Mouse (Mus musculus) heart, adult 2 months (tissue): ENCODE measurements at regions not wholly inside any gene's neighbourhood (a gene's known extent, or its start where the extent isn't known, plus 50 kb on each side); places are given as distances from the start of the nearest gene placed in this dataset.

ENCODE experiments used
- DNase-seq, 2 experiments: peaks; one replicate each; pipeline ENCODE4 v3.0.0; 2021
- H3K27ac ChIP-seq: fragments of 200-600 bp; 2 replicates; pipeline ENCODE4 v1.8.1; 2022
- H3K27me3 ChIP-seq: fragments of 200-500 bp; 2 replicates; pipeline ENCODE4 v1.6.1; 2012; ENCODE audit warnings: mild to moderate bottlenecking, low read length, inconsistent platforms, mixed read lengths; ENCODE audit not compliant: control insufficient read depth, insufficient read depth
- H3K36me3 ChIP-seq: fragments of 200-500 bp; 2 replicates; pipeline ENCODE4 v1.6.1; 2012; ENCODE audit warnings: low read length, inconsistent platforms; ENCODE audit not compliant: control insufficient read depth, insufficient read depth
- H3K4me1 ChIP-seq: fragments of 200-500 bp; 2 replicates; pipeline ENCODE4 v1.6.1; 2011; ENCODE audit warnings: low read length; ENCODE audit not compliant: control insufficient read depth, insufficient read depth
- H3K4me3 ChIP-seq: fragments of 200-600 bp; 2 replicates; pipeline ENCODE4 v1.8.1; 2022
- H3K79me2 ChIP-seq: fragments of 200-500 bp; replicated peaks from 2 replicates; pipeline ENCODE4 v1.6.1; 2012; ENCODE audit warnings: mild to moderate bottlenecking, inconsistent platforms, low read length, moderate library complexity, mixed read lengths; ENCODE audit not compliant: control insufficient read depth, insufficient read depth
- H3K9ac ChIP-seq: fragments of 200-500 bp; 2 replicates; pipeline ENCODE4 v1.6.1; 2012; ENCODE audit warnings: low read depth, mild to moderate bottlenecking, control low read depth, inconsistent platforms, low read length, mixed read lengths
- CTCF ChIP-seq: fragments of 200-600 bp; IDR thresholded peaks from 2 replicates; pipeline ENCODE4 v1.8.1; 2022; ENCODE audit warnings: antibody characterized with exemption, mild to moderate bottlenecking, moderate library complexity
- EP300 ChIP-seq: fragments of 200-500 bp; IDR thresholded peaks from 2 replicates; pipeline ENCODE4 v1.6.1; 2011; ENCODE audit warnings: low read depth, low read length, control low read depth; ENCODE audit not compliant: insufficient read depth
- POLR2A ChIP-seq: fragments of 200-500 bp; IDR thresholded peaks from 2 replicates; pipeline ENCODE4 v1.6.1; 2011; ENCODE audit warnings: mild to moderate bottlenecking, low read depth, low read length, control low read depth; ENCODE audit not compliant: insufficient read depth
- WGBS: fragments of 180-500 bp; shearing (Covaris S2); methylation state at CpG from one replicate; pipeline ENCODE4 v1.1.7; 2018; 5-methylcytosine and 5-hydroxymethylcytosine counted together
- intact Hi-C: fragments of 180-260 bp; cut with DNase I; formaldehyde crosslinking; loops from one replicate; pipeline ENCODE4 v1.15.1; 2025

DNA sequence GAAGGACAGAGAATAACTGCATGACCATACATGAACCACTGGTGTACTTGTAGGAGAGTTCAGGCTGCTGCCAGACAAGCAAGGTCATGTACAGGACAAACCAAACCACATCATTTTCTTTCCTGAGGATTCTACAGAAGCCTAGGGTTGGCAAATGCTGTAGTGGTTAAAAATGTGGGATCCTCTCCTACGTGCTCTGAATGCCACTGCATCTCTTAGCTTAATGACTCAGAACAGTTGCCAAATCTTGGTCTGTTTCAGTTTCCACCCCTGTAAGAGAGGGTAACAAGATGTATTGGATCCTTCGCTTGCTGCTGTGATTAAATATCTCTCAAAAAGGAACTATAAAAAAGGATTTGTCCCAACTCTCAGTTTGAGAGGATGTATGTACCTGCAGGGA is 938.1 kb downstream of the 4930444P10Rik start:
- intact Hi-C loops = no loop called here
- H3K79me2 ChIP-seq = no peaks in the 10 kb centered on the region
- no peak overlapping the region for H3K9ac ChIP-seq
- 71% methylated on average over 2 of the region's 2 CpGs for WGBS
- H3K27ac ChIP-seq = no peak overlapping the region
- no peaks in the 10 kb centered on the region for H3K27me3 ChIP-seq
- DNase-seq = no peak
- H3K36me3 ChIP-seq = no peaks in the 10 kb centered on the region
- no peaks in the 10 kb centered on the region for H3K4me1 ChIP-seq
- TF ChIP-seq EP300 = no peak
- no peak for TF ChIP-seq CTCF
- TF ChIP-seq POLR2A = no peak
- H3K4me3 ChIP-seq = no peak overlapping the region

DNA sequence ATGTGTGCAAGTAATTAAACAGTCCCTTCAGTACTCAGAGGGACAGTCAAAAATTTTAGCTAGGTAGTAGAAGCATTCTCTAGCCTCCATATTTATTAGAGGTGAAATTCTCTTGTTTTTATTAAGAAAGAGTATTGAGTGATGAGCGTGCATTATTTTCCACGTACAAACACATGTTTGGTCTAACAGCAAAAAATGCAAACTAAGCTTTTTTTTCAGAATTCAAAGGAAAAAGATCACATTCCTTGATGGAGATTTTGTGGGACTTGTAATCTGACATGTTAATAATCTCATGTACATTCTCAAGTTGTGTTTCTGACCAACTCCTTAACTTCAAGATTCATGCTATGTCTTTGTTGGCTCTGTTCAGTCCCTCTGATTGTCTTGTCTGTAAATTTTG is 939.2 kb downstream of the 4930444P10Rik start:
- no peak for DNase-seq
- H3K79me2 ChIP-seq = no peaks in the 10 kb centered on the region
- no peak overlapping the region for H3K4me3 ChIP-seq
- no peaks in the 10 kb centered on the region for H3K36me3 ChIP-seq
- no peaks in the 10 kb centered on the region for H3K4me1 ChIP-seq
- no peak overlapping the region for H3K27ac ChIP-seq
- no peaks in the 10 kb centered on the region for H3K27me3 ChIP-seq
- no peak overlapping the region for H3K9ac ChIP-seq
- 89% methylated on average over 2 of the region's 2 CpGs for WGBS
- intact Hi-C loops = no loop called here
- TF ChIP-seq POLR2A = no peak
- TF ChIP-seq CTCF = no peak
- no peak for TF ChIP-seq EP300

DNA sequence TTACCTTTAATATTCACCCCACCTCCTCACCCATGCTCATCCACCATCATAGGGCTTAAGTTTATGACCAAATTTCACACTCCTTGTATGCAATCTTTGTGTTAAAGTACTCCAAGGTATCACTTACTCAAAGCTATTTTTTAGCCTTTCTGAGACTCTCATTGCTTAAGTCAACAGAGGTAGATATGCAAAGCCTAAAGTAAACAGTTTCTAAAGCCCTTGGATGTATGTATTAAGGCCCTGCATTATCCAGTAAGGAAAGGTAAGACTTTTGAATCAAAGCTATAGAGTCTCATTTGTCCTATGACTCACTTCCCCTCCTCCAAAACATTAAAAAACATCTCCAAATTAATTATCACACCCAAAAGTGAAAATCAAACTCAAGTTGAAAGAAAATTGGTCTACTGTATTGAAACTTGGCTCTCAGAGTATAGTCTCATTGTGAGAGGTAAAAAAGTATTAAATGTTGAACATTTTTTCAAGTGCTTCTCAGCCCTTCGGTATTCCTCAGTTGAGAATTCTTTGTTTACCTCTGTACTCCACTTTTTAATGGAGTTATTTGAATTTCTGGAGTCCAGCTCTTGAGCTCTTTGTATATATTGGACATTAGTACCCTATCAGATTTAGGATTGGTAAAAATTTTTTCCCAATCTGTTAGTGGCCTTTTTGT is 949.1 kb downstream of the 4930444P10Rik start:
- Histone ChIP-seq H3K9ac (no peak overlapping the region), H3K4me1 (no peaks in the 10 kb centered on the region), H3K27ac (no peak overlapping the region), H3K27me3 (no peaks in the 10 kb centered on the region), H3K4me3 (no peak overlapping the region), H3K79me2 (no peaks in the 10 kb centered on the region), H3K36me3 (no peaks in the 10 kb centered on the region)
- no peak for TF ChIP-seq EP300
- TF ChIP-seq POLR2A = no peak
- no peak for TF ChIP-seq CTCF
- WGBS = 64% methylated on average over 1 of the region's 1 CpGs
- no peak for DNase-seq
- intact Hi-C loops = no loop called here

DNA sequence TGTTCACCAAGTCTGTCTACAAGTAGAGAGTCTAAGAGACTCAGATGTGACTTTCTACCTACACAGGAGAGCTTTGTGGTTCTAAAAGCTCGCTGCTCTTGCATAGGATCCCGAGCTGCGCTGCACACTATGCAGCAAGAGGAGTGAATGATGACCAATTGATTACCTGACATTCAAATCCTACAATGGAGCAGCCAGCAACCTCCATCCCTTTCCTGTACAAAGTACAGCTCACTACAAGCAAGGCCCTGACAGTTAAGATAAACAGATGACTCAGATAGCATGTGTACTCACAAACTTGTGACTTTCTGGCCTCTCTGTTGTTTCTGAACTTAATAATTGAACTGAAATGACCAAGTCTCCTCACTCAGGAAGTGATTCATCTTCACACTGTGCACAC is 974.7 kb downstream of the 4930444P10Rik start:
- TF ChIP-seq EP300 (no peak), POLR2A (no peak), CTCF (no peak)
- Histone ChIP-seq H3K4me1 (no peaks in the 10 kb centered on the region), H3K27ac (no peak overlapping the region), H3K4me3 (no peak overlapping the region), H3K36me3 (no peaks in the 10 kb centered on the region), H3K9ac (no peak overlapping the region), H3K79me2 (no peaks in the 10 kb centered on the region), H3K27me3 (no peaks in the 10 kb centered on the region)
- 71% methylated on average over 3 of the region's 3 CpGs for WGBS
- DNase-seq = no peak
- intact Hi-C loops = no loop called here

DNA sequence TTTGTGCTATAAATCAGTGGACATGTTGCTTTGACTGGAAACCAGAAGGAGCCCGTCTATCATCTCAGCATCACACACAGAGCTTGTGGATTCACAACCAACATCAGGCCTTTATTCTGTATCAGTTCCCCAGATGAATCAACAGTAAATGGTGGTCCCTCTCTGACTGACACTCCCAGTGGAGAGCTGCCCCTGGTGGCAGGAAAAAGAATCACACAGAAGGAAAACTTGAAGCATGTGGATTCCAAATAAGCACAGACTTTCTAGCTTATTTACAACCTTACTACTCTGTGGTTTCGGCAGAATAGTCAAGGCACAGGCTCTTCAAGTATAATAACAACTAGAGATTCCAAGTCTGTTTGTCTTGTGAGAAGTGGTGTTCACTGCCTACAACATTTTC is 981.7 kb downstream of the 4930444P10Rik start:
- intact Hi-C loops = no loop called here
- 74% methylated on average over 2 of the region's 2 CpGs for WGBS
- H3K9ac ChIP-seq = no peak overlapping the region
- no peaks in the 10 kb centered on the region for H3K36me3 ChIP-seq
- TF ChIP-seq EP300 = no peak
- TF ChIP-seq CTCF = no peak
- TF ChIP-seq POLR2A = no peak
- H3K4me1 ChIP-seq = no peaks in the 10 kb centered on the region
- no peak for DNase-seq
- H3K4me3 ChIP-seq = no peak overlapping the region
- no peaks in the 10 kb centered on the region for H3K79me2 ChIP-seq
- H3K27me3 ChIP-seq = no peaks in the 10 kb centered on the region
- H3K27ac ChIP-seq = no peak overlapping the region

DNA sequence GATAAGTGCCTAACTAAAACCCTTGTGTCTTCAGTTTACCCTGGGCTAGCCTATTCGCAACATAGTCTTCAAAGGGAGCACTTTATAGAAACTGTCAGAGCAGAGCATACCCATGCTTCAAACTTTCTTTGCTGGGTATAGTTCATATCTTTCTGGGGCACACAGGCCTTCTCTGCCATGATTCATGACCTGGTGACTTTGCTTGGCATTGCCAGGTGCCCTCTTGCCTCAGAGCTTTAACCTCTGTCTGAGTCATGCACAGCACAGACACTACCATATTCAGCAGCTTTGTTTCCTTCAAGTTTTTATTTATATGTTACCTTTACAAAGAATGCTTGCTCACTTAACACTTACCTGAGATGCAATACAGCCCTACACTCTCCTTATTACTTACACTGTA is 1022.8 kb downstream of the 4930444P10Rik start:
- intact Hi-C loops = no loop called here
- TF ChIP-seq EP300 = no peak
- no peak for TF ChIP-seq POLR2A
- TF ChIP-seq CTCF = no peak
- Histone ChIP-seq H3K36me3 (no peaks in the 10 kb centered on the region), H3K27ac (no peak overlapping the region), H3K4me3 (no peak overlapping the region), H3K27me3 (no peaks in the 10 kb centered on the region), H3K4me1 (no peaks in the 10 kb centered on the region), H3K79me2 (no peaks in the 10 kb centered on the region), H3K9ac (no peak overlapping the region)
- 73% methylated on average over 1 of the region's 1 CpGs for WGBS
- DNase-seq = no peak

DNA sequence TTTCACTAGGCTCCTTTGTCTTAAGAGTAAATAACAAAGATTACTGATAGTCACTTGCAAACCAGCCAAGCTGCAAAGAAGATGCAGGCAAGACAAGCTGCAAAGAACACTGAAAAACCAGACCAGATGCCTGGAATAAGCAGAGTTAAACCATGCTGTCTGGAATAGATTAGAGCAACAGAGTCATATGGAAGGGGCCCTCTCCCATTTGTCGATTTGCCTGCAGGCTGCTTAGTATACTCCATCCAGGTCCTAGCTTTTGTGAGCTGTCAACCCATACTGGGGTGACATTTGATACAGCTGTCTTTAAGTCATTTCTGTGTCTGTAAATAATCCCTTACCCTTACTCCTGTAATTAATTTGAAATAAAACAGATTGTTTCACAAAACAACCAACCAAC is 1059.1 kb downstream of the 4930444P10Rik start:
- intact Hi-C loops = no loop called here
- 48% methylated on average over 1 of the region's 1 CpGs for WGBS

More for the DNA sequence above, 1059.1 kb downstream of the 4930444P10Rik start:
- DNase-seq = no peak
- H3K36me3 ChIP-seq = no peaks in the 10 kb centered on the region
- no peaks in the 10 kb centered on the region for H3K4me1 ChIP-seq
- no peak overlapping the region for H3K9ac ChIP-seq
- H3K27ac ChIP-seq = no peak overlapping the region
- H3K79me2 ChIP-seq = no peaks in the 10 kb centered on the region
- no peak overlapping the region for H3K4me3 ChIP-seq
- TF ChIP-seq POLR2A (no peak), CTCF (no peak), EP300 (no peak)
- H3K27me3 ChIP-seq = no peaks in the 10 kb centered on the region
